Mouse (Mus musculus): ENCODE data around the gene Acadvl.
A peak's percentile ranks its signal among the peaks of the same experiment; 100 is the strongest.

- TF ChIP-seq NRF1 (IDR thresholded peaks at IDR 0.05; ENCODE audit: insufficient read depth, low read depth, low read length, poor library complexity, severe bottlenecking) (no peak), ZNF384 (IDR thresholded peaks at IDR 0.05; ENCODE audit: low read depth, low read length) (no peak), KAT2A (conservative IDR thresholded peaks at IDR 0.05; ENCODE audit: low read depth, low read length) (peak; percentile 92; the same call in 1 of the 2 replicates), MAX (IDR thresholded peaks at IDR 0.05; ENCODE audit: low read length) (no peak), POLR2A (IDR thresholded peaks at IDR 0.05; ENCODE audit: control insufficient read depth in 1 of 2, insufficient read depth in 1 of 2, low read depth in 1 of 2, low read length in 2 of 2, poor library complexity in 1 of 2) (peak in 1 of 2 experiments; percentile 3; a peak in 1 of 4 replicates), GATA1 (IDR thresholded peaks at IDR 0.05; ENCODE audit: low read depth, low read length) (0 out of 2 replicates have a peak, but pooled peaks have one; percentile 6), EP300 (IDR thresholded peaks at IDR 0.05; ENCODE audit: low read depth in 1 of 2, low read length in 2 of 2) (no peak)
These were observed 5.6 kb upstream of the Acadvl start for GRCm38 (mm10) chr11:70020731-70021263.
